Mouse (Mus musculus): ENCODE measurements around the gene Zfp988. TPM values are rescaled to one million over a fixed set of nuclear protein-coding genes. Genes with fewer than 3 reads are reported as not detected.
"Not testable (repeated sequence)": the region's sequence is repeated elsewhere in the genome, so short reads cannot be mapped to it uniquely, and the experiment has no call there.

Zfp988 gene
- polyA plus RNA-seq (2012; rRNA removed): not detected in 2 replicates

- not testable (repeated sequence) for H3K4me1 ChIP-seq (ENCODE audit: control insufficient read depth, insufficient read depth, low read length); H3K4me3 ChIP-seq (replicated peaks; ENCODE audit: extremely low read depth, low read depth, low read length); DNase-seq
- 84% methylated on average over 6 of the region's 6 CpGs for WGBS
These were observed at the start of gene Zfp988 for GRCm38 (mm10) chr4:147305436-147305835. TSS of gene Zfp988 (plus strand) at chr4:147305674.

DNA sequence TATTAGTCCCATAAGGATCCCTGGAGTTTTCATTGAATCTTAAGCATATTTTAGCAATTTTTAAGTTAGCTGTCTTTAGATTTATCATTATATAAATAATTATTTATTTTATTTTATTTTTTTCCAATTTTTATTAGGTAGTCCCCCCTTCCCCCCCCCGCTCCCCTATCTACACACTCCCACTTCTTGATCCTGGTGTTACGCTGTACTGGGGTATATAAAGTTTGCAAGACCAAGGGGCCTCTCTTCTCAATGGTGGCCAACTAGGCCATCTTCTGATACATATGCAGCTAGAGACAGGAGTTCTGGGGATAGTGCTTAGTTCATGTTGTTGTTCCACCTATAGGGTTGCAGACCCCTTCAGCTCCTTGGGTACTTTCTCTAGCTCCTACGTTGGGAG lies 42.8 kb upstream of the Zfp988 start:
- not testable (repeated sequence) for H3K4me3 ChIP-seq (replicated peaks; ENCODE audit: extremely low read depth, low read depth, low read length); H3K4me1 ChIP-seq (ENCODE audit: control insufficient read depth, insufficient read depth, low read length); DNase-seq
- 91% methylated on average over 2 of the region's 3 CpGs for WGBS

DNA sequence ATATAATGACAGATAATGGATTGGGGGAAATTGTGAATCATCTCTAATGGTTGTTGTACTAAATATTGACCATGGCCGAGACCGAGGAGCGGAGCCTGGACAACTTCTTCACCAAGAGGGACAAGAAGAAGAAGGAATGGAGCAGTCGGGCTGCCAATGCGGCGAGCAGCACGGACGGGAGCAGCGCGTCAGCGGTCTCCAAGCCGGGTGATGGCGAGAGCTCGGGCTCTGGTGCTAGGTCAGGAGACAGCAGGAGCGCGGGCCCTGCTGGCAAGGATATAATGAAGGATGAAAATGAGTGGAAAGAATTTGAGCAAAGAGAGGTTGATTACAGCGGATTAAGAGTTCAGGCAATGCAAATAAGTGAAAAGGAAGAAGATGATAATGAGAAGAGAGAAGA lies 38.2 kb upstream of the Zfp988 start:
- not testable (repeated sequence) for H3K4me3 ChIP-seq (replicated peaks; ENCODE audit: extremely low read depth, low read depth, low read length); DNase-seq; H3K4me1 ChIP-seq (ENCODE audit: control insufficient read depth, insufficient read depth, low read length)
- WGBS: 86% methylated on average over 17 of the region's 17 CpGs

DNA sequence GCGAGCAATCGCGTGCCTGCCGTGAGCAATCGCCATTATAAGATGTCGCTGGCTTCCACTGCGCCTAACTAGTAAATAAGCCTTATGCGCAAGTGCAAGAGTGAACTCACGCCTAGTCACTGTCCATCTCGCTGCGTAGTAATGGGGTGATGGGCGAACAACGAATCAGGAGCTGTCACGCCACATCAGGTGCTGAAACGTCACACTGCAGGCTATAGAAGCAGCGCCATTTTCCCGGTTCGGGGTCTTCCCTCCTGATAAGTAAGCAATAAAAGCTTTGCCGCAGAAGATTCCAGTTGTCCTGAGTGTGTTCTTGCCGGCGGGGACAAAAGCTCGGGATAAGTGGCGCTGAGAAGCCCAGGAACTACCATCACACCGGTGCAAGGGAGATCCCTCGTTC lies 36.7 kb upstream of the Zfp988 start:
- H3K4me3 ChIP-seq (replicated peaks; ENCODE audit: extremely low read depth, low read depth, low read length); H3K4me1 ChIP-seq (ENCODE audit: control insufficient read depth, insufficient read depth, low read length); DNase-seq: not testable (repeated sequence)
- WGBS: 85% methylated on average over 25 of the region's 25 CpGs

DNA sequence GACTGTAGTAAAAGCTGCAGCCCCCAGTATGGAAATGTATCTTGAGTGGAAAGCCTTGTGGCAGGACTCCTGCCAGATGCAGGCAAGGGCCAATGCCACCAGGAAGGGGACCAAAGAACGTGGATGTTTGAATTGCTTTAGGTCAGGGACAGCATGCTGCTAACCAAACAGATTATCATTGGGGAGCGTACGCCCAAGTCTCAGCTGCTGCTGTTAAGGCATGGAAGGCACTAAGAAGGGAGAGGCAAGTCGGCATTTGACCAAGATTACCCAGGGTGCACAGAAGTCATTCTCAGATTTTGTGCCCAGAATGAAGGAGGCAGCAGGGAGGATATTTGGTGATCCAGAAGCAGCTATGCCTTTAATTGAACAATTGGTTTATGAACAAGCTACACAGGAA lies 35.4 kb upstream of the Zfp988 start:
- 83% methylated on average over 4 of the region's 4 CpGs for WGBS
- H3K4me1 ChIP-seq (ENCODE audit: control insufficient read depth, insufficient read depth, low read length): not testable (repeated sequence)

GRCm38 (mm10) chr4:147271601-147272000 lies 33.9 kb upstream of the Zfp988 start:
- H3K4me3 ChIP-seq (replicated peaks; ENCODE audit: extremely low read depth, low read depth, low read length); H3K4me1 ChIP-seq (ENCODE audit: control insufficient read depth, insufficient read depth, low read length); DNase-seq: not testable (repeated sequence)
- WGBS: 87% methylated on average over 13 of the region's 13 CpGs

More for the DNA sequence above, 35.4 kb upstream of the Zfp988 start:
- H3K4me3 ChIP-seq (replicated peaks; ENCODE audit: extremely low read depth, low read depth, low read length); DNase-seq: not testable (repeated sequence)

- not testable (repeated sequence) for DNase-seq; H3K4me3 ChIP-seq (replicated peaks; ENCODE audit: extremely low read depth, low read depth, low read length); H3K4me1 ChIP-seq (ENCODE audit: control insufficient read depth, insufficient read depth, low read length)
- WGBS: 38% methylated on average over 57 of the region's 58 CpGs
These were observed 30.3 kb upstream of the Zfp988 start for GRCm38 (mm10) chr4:147275021-147275772.

DNA sequence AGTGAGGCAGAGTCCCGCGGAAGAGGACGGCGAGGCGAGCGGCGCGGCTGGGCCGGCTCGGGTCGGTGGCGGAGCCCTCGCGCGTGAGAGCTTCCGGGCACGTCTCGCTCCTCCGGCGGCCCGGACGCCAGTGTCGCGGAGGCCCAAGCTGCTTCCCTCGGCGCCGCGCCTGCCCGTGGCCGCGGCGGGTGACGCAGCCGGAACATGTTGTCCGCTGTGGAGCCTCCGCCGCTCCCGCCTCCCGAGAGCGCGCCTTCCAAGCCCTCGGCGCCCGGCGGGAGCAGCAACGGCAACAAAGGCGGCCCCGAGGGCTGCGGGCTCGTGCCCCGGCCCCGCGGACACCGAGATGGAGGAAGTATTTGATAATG lies 29.7 kb upstream of the Zfp988 start:
- 32% methylated on average over 54 of the region's 54 CpGs for WGBS
- H3K4me1 ChIP-seq (ENCODE audit: control insufficient read depth, insufficient read depth, low read length); H3K4me3 ChIP-seq (replicated peaks; ENCODE audit: extremely low read depth, low read depth, low read length): not testable (repeated sequence)

DNA sequence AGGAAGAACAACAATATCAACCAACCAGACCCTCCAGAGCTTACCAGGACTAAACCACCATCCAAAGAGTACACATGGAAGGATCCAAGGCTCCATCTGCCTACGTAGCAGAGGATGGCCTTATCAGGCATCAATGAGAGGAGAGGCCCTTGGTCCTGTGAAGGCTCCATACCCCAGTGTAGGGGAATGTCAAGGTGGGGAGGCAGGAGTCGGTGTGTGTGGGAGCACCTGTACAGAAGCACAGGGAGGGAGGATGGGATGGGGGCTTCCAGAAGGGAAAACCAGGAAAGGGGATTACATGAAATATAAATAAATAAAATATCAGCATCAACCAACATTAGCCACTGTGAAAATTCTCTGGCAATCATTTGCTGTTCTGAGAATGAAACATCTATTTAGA lies 25.1 kb upstream of the Zfp988 start:
- H3K4me1 ChIP-seq (ENCODE audit: control insufficient read depth, insufficient read depth, low read length); H3K4me3 ChIP-seq (replicated peaks; ENCODE audit: extremely low read depth, low read depth, low read length); DNase-seq: not testable (repeated sequence)
- WGBS: 65% methylated on average over 2 of the region's 2 CpGs

More for the DNA sequence above, 29.7 kb upstream of the Zfp988 start:
- not testable (repeated sequence) for DNase-seq

- 66% methylated on average over 3 of the region's 3 CpGs for WGBS
- DNase-seq; H3K4me1 ChIP-seq (ENCODE audit: control insufficient read depth, insufficient read depth, low read length); H3K4me3 ChIP-seq (replicated peaks; ENCODE audit: extremely low read depth, low read depth, low read length): not testable (repeated sequence)
These were observed 6.9 kb upstream of the Zfp988 start for GRCm38 (mm10) chr4:147298585-147298984.

GRCm38 (mm10) chr4:147302375-147302774 lies 3.1 kb upstream of the Zfp988 start:
- not testable (repeated sequence) for H3K4me3 ChIP-seq (replicated peaks; ENCODE audit: extremely low read depth, low read depth, low read length); DNase-seq; H3K4me1 ChIP-seq (ENCODE audit: control insufficient read depth, insufficient read depth, low read length)

- not testable (repeated sequence) for DNase-seq
These were observed 29.7 kb downstream of the Zfp988 start for GRCm38 (mm10) chr4:147335036-147335690.

DNA sequence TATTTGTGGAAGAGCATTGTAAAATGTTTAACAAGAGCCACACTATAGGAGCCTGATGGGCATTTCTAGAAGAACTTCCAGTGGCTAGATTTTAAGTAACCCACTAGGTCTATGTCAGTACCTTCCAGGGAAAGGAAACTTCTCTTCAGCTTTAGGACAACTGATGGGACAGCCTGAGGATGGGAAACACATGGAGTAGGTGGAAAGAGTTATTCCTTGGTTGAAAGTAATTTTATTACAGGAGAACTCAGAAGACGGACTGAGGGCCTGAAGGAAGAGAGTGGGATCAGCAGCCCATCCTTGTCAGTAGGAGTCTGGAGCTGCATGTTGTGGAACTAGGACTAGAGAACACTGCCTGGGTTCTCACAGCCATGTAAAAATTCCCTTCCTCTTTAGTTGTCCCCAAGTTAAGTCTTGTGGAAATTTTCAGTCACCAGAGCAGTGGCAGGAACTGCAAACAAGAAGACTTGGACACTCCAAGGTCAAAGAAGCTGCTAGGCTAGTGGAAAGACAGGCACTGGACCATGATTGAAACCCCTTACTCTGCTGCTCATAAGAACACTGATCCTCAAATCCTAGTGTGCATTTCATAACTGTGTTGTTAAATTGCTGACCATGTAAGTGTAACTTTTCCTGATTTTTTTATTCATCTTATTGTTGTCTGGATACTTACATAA lies 30.4 kb downstream of the Zfp988 start:
- H3K4me1 ChIP-seq (ENCODE audit: control insufficient read depth, insufficient read depth, low read length); DNase-seq; H3K4me3 ChIP-seq (replicated peaks; ENCODE audit: extremely low read depth, low read depth, low read length): not testable (repeated sequence)
- WGBS: 13% methylated on average over 1 of the region's 1 CpGs

More at GRCm38 (mm10) chr4:147335036-147335690, 29.7 kb downstream of the Zfp988 start:
- not testable (repeated sequence) for H3K4me3 ChIP-seq (replicated peaks; ENCODE audit: extremely low read depth, low read depth, low read length); H3K4me1 ChIP-seq (ENCODE audit: control insufficient read depth, insufficient read depth, low read length)
- 90% methylated on average over 2 of the region's 2 CpGs for WGBS

- not testable (repeated sequence) for H3K4me1 ChIP-seq (ENCODE audit: control insufficient read depth, insufficient read depth, low read length); H3K4me3 ChIP-seq (replicated peaks; ENCODE audit: extremely low read depth, low read depth, low read length); DNase-seq
- 62% methylated on average over 6 of the region's 6 CpGs for WGBS
These were observed 31.1 kb downstream of the Zfp988 start for GRCm38 (mm10) chr4:147336368-147337195.

DNA sequence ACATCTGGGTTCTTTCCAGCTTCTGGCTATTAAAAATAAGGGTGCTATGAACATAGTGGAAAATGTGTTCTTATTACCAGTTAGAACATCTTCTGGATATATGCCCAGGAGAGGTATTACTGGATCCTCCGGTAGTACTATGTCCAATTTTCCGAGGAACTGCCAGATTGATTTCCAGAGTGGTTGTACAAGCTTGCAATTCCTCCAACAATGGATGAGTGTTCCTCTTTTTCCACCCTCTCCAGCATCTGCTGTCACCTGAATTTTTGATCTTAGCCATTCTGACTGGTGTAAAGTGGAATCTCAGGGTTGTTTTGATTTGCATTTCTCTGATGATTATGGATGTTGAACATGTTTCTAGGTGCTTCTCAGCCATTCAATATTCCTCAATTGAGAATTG lies 32.0 kb downstream of the Zfp988 start:
- WGBS: 82% methylated on average over 2 of the region's 2 CpGs
- H3K4me3 ChIP-seq (replicated peaks; ENCODE audit: extremely low read depth, low read depth, low read length); H3K4me1 ChIP-seq (ENCODE audit: control insufficient read depth, insufficient read depth, low read length); DNase-seq: not testable (repeated sequence)

Data from lung, adult 2 months (tissue).